Mouse (Mus musculus) ES-Bruce4 (cell line): ENCODE results near the gene Olfr1385.

Experiments used
- CTCF ChIP-seq: IDR thresholded peaks from one replicate; pipeline ENCODE4 v1.8.1; 2011; ENCODE audit warnings: low read depth, low read length
- EP300 ChIP-seq: IDR thresholded peaks from 2 replicates; pipeline ENCODE4 v1.6.1; 2011; ENCODE audit warnings: low read depth, low read length; ENCODE audit not compliant: insufficient read depth
- POLR2A ChIP-seq: IDR thresholded peaks from one replicate; pipeline ENCODE4 v1.8.1; 2011; ENCODE audit warnings: low read length; ENCODE audit not compliant: insufficient read depth

GRCm38 (mm10) chr11:49519348-49519747 is 30.5 kb downstream of the Olfr1385 start, which contains the start of gene Olfr1383:
- TF ChIP-seq CTCF, result no peak
- TF ChIP-seq EP300, result no peak
- no peak for TF ChIP-seq POLR2A
